Mouse (Mus musculus) Patski (cell line): Measurements from ENCODE around the gene Dennd4b. TPM values are rescaled to one million over a fixed set of nuclear protein-coding genes. Genes with fewer than 3 reads are reported as not detected.

ENCODE experiments used
- ATAC-seq: fragments of 100-300 bp; one replicate; pipeline ENCODE4 v1.8.0; 2021
- CTCF ChIA-PET: fragments of 350-600 bp; sonication (Branson Sonifier 250); formaldehyde crosslinking; loops from one replicate; lab custom pipeline; 2022; ENCODE audit warnings: inconsistent platforms; lab: Charles Lee
- POLR2A ChIA-PET: fragments of 350-600 bp; sonication (Branson Sonifier 250); formaldehyde crosslinking; loops from one replicate; lab custom pipeline; 2022; ENCODE audit warnings: antibody characterized with exemption, inconsistent platforms; lab: Charles Lee
- DNase-seq: peaks from one replicate; pipeline ENCODE4 v3.0.0-alpha.2; 2011; ENCODE audit warnings: low read depth, low spot score
- H3K27me3 ChIP-seq: fragments of 371-371 bp; one replicate; pipeline ENCODE4 v1.5.1; 2021
- CTCF ChIP-seq: fragments of 100-300 bp; IDR thresholded peaks from one replicate; pipeline ENCODE4 v1.5.1; 2021
- in situ Hi-C: fragments of 300-500 bp; cut with MboI; formaldehyde crosslinking; loops from 3 replicates; pipeline ENCODE4 v1.11.1; 2018; ENCODE audit warnings: low pct_unique_long_range_greater_than_20kb, mixed read lengths
- polyA plus RNA-seq: library from polyadenylated mRNA; unstranded; gene quantifications from one replicate; pipeline ENCODE4 v1.2.3, GENCODE M21; 2021

The Dennd4b gene
- 14.1 TPM for polyA plus RNA-seq

GRCm38 (mm10) chr3:90265034-90265931 is at the start of gene Dennd4b:
Gene Dennd4b (plus strand): TSS chr3:90265185.
- in situ Hi-C loops: loop anchor here (10.0 kb wide), 1 partner anchor 200 kb away; the partner anchor contains the start of gene Npr1
- POLR2A ChIA-PET: interaction anchor here (1.1 to 1.8 kb wide), 5 partner anchors 10 to 45 kb away, joined by 3 to 7 read pairs (median 4); partner anchors contain the start of genes Gatad2b and Slc39a1
- no peak for TF ChIP-seq CTCF
- no peaks in the 10 kb centered on the region for H3K27me3 ChIP-seq
- ATAC-seq (peak; percentile 77), DNase-seq (no peak)
- CTCF ChIA-PET: interaction anchor here (0.5 to 3.0 kb wide), 10 partner anchors 9 to 130 kb away, joined by 3 to 13 read pairs (median 4); no protein-coding TSS in a partner anchor

GRCm38 (mm10) chr3:90215825-90216380 is 49.1 kb upstream of the Dennd4b start:
- ATAC-seq (no peak), DNase-seq (no peak)
- POLR2A ChIA-PET: interaction anchor here (0.6 kb wide), 2 partner anchors 14 to 54 kb away, joined by 3 to 8 read pairs; no protein-coding TSS in a partner anchor
- CTCF ChIA-PET: interaction anchor here (0.6 to 2.2 kb wide), 21 partner anchors 9 to 251 kb away, joined by 3 to 7 read pairs (median 3); partner anchors contain the start of genes Jtb and Slc39a1
- H3K27me3 ChIP-seq: no peaks in the 10 kb centered on the region
- TF ChIP-seq CTCF: peak; percentile 77
- in situ Hi-C loops: no loop called here

GRCm38 (mm10) chr3:90220088-90220487 is 44.9 kb upstream of the Dennd4b start:
- ChIA-PET POLR2A (interaction anchor here (0.6 to 1.7 kb wide), 7 partner anchors 12 to 172 kb away, joined by 3 to 9 read pairs (median 4); partner anchors contain the start of genes Jtb and Slc39a1), CTCF (interaction anchor here (1.1 to 1.6 kb wide), 4 partner anchors 11 to 154 kb away, joined by 3 to 7 read pairs (median 4); partner anchors contain the start of genes Jtb and Slc39a1)
- peak; percentile 90 for TF ChIP-seq CTCF
- DNase-seq (no peak), ATAC-seq (peak; percentile 51)
- H3K27me3 ChIP-seq: no peaks in the 10 kb centered on the region
- in situ Hi-C loops: loop anchor here (5.0 kb wide), 2 partner anchors 37 to 152 kb away; no protein-coding TSS in a partner anchor

- H3K27me3 ChIP-seq: no peaks in the 10 kb centered on the region
- ChIA-PET CTCF (interaction anchor here (1.1 to 1.6 kb wide), 4 partner anchors 10 to 153 kb away, joined by 3 to 7 read pairs (median 4); partner anchors contain the start of genes Jtb and Slc39a1), POLR2A (interaction anchor here (0.9 to 1.7 kb wide), 6 partner anchors 11 to 172 kb away, joined by 3 to 9 read pairs (median 4); partner anchors contain the start of genes Jtb and Slc39a1)
- ATAC-seq (peak; percentile 83), DNase-seq (no peak)
- in situ Hi-C loops: loop anchor here (5.0 kb wide), 2 partner anchors 37 to 152 kb away; no protein-coding TSS in a partner anchor
- TF ChIP-seq CTCF: no peak
Observed at GRCm38 (mm10) chr3:90220531-90220951, 44.4 kb upstream of the Dennd4b start.

- no peak for TF ChIP-seq CTCF
- no peak for ATAC-seq
- in situ Hi-C loops: loop anchor here (5.0 kb wide), 2 partner anchors 36 to 151 kb away; no protein-coding TSS in a partner anchor
- DNase-seq: no peak
- H3K27me3 ChIP-seq: no peaks in the 10 kb centered on the region
- ChIA-PET POLR2A (interaction anchor here (0.9 to 1.7 kb wide), 5 partner anchors 10 to 173 kb away, joined by 3 to 9 read pairs (median 3); partner anchors contain the start of genes Jtb and Slc39a1), CTCF (interaction anchor here (1.2 to 1.6 kb wide), 5 partner anchors 10 to 155 kb away, joined by 3 to 5 read pairs (median 4); partner anchors contain the start of gene Jtb)
Observed at GRCm38 (mm10) chr3:90221123-90221522, 43.9 kb upstream of the Dennd4b start.

GRCm38 (mm10) chr3:90222455-90222854 is 42.5 kb upstream of the Dennd4b start:
- CTCF ChIA-PET: interaction anchor here (0.6 to 1.5 kb wide), 5 partner anchors 8 to 246 kb away, joined by 3 to 5 read pairs (median 3); no protein-coding TSS in a partner anchor
- no peaks in the 10 kb centered on the region for H3K27me3 ChIP-seq
- POLR2A ChIA-PET: interaction anchor here (0.6 to 1.2 kb wide), 3 partner anchors 10 to 187 kb away, joined by 4 to 6 read pairs (median 4); partner anchors contain the start of genes Rab13, Rps27 and Slc39a1
- no peak for ATAC-seq
- no peak for DNase-seq
- TF ChIP-seq CTCF: no peak
- in situ Hi-C loops: loop anchor here (5.0 kb wide), 2 partner anchors 35 to 150 kb away; no protein-coding TSS in a partner anchor

GRCm38 (mm10) chr3:90222941-90223340 is 42.0 kb upstream of the Dennd4b start:
- no peak for ATAC-seq
- POLR2A ChIA-PET: interaction anchor here (0.6 to 1.0 kb wide), 2 partner anchors 24 to 187 kb away, joined by 4 to 6 read pairs; no protein-coding TSS in a partner anchor
- in situ Hi-C loops: loop anchor here (5.0 kb wide), 2 partner anchors 34 to 149 kb away; no protein-coding TSS in a partner anchor
- DNase-seq: no peak
- CTCF ChIA-PET: interaction anchor here (1.3 to 1.5 kb wide), 2 partner anchors 16 to 246 kb away, joined by 3 read pairs; no protein-coding TSS in a partner anchor
- H3K27me3 ChIP-seq: no peaks in the 10 kb centered on the region
- TF ChIP-seq CTCF: no peak

- POLR2A ChIA-PET: no interaction called here
- DNase-seq: no peak
- no peak for ATAC-seq
Observed at GRCm38 (mm10) chr3:90224331-90224730, 40.7 kb upstream of the Dennd4b start.

GRCm38 (mm10) chr3:90231075-90231474 is 33.9 kb upstream of the Dennd4b start:
- POLR2A ChIA-PET: interaction anchor here (1.7 to 2.5 kb wide), 2 partner anchors 11 to 17 kb away, joined by 9 to 18 read pairs; partner anchors contain the start of gene Slc39a1
- DNase-seq (no peak), ATAC-seq (peak; percentile 2)
- TF ChIP-seq CTCF: no peak
- H3K27me3 ChIP-seq: no peaks in the 10 kb centered on the region
- CTCF ChIA-PET: interaction anchor here (1.0 to 2.2 kb wide), 7 partner anchors 9 to 154 kb away, joined by 3 to 9 read pairs (median 5); partner anchors contain the start of gene Slc39a1
- in situ Hi-C loops: no loop called here

More at GRCm38 (mm10) chr3:90224331-90224730, 40.7 kb upstream of the Dennd4b start:
- H3K27me3 ChIP-seq: no peaks in the 10 kb centered on the region
- in situ Hi-C loops: loop anchor here (5.0 kb wide), 2 partner anchors 33 to 148 kb away; no protein-coding TSS in a partner anchor
- CTCF ChIA-PET: interaction anchor here (1.3 kb wide), 1 partner anchor 15 kb away, joined by 3 read pairs; no protein-coding TSS in a partner anchor
- TF ChIP-seq CTCF: no peak
